Mouse (Mus musculus) olfactory bulb, adult 2 months (tissue): ENCODE measurements around the gene Robo4. TPM values are rescaled to one million over a fixed set of nuclear protein-coding genes. Genes with fewer than 3 reads are reported as not detected.

Experiments used
- H3K27ac ChIP-seq: fragments of 200-500 bp; 2 replicates; pipeline ENCODE4 v1.5.1; 2012; ENCODE audit warnings: low read depth, low read length; ENCODE audit not compliant: insufficient read depth
- H3K4me1 ChIP-seq: fragments of 200-500 bp; 2 replicates; pipeline ENCODE4 v1.6.1; 2012; ENCODE audit warnings: low read length; ENCODE audit not compliant: control insufficient read depth, insufficient read depth
- H3K4me3 ChIP-seq: fragments of 200-500 bp; 2 replicates; pipeline ENCODE4 v1.5.1; 2012; ENCODE audit warnings: mild to moderate bottlenecking, low read depth, low read length, moderate library complexity; ENCODE audit not compliant: insufficient read depth
- CTCF ChIP-seq: fragments of 200-500 bp; IDR thresholded peaks from 2 replicates; pipeline ENCODE4 v1.5.1; 2012; ENCODE audit warnings: low read depth, mild to moderate bottlenecking, low read length, moderate library complexity; ENCODE audit not compliant: insufficient read depth
- POLR2A ChIP-seq: fragments of 200-500 bp; IDR thresholded peaks from 2 replicates; pipeline ENCODE4 v1.6.1; 2012; ENCODE audit warnings: mild to moderate bottlenecking, low read depth, low read length, moderate library complexity; ENCODE audit not compliant: insufficient read depth
- WGBS: fragments of 180-500 bp; shearing (Covaris S2); methylation state at CpG from one replicate; pipeline ENCODE4 v1.1.7; 2018; 5-methylcytosine and 5-hydroxymethylcytosine counted together
- polyA plus RNA-seq: library from polyadenylated mRNA; stranded (reverse); fragments of >200 nt; gene quantifications from 2 replicates; pipeline ENCODE4 v1.2.4, GENCODE M21; 2012; ENCODE audit warnings: low replicate concordance; ENCODE audit not compliant: missing spikeins, insufficient read depth, insufficient read length

Robo4 gene
- polyA plus RNA-seq, 1 experiment = not detected

DNA sequence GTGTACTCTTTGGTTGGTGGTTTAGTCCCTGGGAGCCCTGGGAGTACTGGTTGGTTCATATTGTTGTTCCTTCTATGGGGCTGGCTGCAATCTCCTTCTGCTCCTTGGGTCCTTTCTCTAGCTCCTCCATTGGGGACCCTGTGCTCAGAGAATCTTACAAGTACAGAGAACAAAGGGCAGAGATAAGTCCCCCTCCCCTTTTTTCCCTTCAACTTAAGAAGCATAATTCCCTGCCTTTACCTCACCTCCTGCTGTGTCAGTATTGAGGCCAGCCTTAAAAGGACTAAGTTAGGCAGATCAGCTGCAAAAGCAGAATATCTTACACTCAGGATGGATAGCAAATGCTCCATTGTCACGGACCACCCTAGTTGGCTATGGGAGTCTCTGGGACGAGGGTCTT is 9.6 kb upstream of the Robo4 start:
- no peak for TF ChIP-seq POLR2A
- TF ChIP-seq CTCF = no peak

GRCm38 (mm10) chr9:37393482-37394131 is 8.1 kb upstream of the Robo4 start:
- TF ChIP-seq POLR2A (no peak), CTCF (no peak)

More for the DNA sequence above, 9.6 kb upstream of the Robo4 start:
- H3K4me1 ChIP-seq = no peaks in the 10 kb centered on the region
- no peak overlapping the region for H3K27ac ChIP-seq
- WGBS = 63% methylated on average over 2 of the region's 2 CpGs
- H3K4me3 ChIP-seq = no peak overlapping the region

DNA sequence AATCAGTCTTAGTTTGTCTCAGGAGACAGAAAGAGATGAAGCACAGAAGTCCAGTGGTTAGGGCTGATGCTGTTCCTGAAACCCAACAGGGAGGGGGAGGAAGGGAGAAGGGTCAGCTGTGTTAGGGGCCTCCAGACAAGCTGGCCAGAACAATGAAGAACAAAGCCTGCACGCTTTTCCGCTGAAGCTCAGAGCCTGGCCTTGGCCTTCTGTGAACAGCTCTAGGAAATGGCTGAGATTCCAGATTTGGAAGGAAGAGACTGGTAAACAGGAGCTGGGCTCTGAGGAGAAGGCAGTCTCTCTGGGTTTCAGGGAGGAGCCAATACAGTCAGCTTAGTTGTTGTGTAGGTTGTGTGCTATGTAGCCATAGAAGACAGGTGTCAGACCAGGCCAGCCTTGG is 1.1 kb upstream of the Robo4 start:
- TF ChIP-seq POLR2A = no peak
- no peak for TF ChIP-seq CTCF
- H3K27ac ChIP-seq = no peak overlapping the region
- H3K4me3 ChIP-seq = no peak overlapping the region
- no peaks in the 10 kb centered on the region for H3K4me1 ChIP-seq
- 69% methylated on average over 2 of the region's 2 CpGs for WGBS

More at GRCm38 (mm10) chr9:37393482-37394131, 8.1 kb upstream of the Robo4 start:
- Histone ChIP-seq H3K27ac (no peak overlapping the region), H3K4me3 (no peak overlapping the region), H3K4me1 (no peaks in the 10 kb centered on the region)
- WGBS = 83% methylated on average over 8 of the region's 8 CpGs

DNA sequence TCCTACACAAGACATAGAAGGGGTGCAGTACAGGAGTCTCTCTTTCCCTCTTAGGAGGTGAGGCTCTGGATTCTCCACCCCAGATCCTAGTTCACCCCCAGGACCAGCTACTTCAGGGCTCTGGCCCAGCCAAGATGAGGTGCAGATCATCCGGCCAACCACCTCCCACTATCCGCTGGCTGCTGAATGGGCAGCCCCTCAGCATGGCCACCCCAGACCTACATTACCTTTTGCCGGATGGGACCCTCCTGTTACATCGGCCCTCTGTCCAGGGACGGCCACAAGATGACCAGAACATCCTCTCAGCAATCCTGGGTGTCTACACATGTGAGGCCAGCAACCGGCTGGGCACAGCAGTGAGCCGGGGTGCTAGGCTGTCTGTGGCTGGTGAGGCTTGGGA is 804 bp downstream of the Robo4 start:
- Histone ChIP-seq H3K4me3 (peak overlapping the region; percentile 26), H3K27ac (no peak overlapping the region), H3K4me1 (no peaks in the 10 kb centered on the region)
- TF ChIP-seq POLR2A (no peak), CTCF (no peak)
- 88% methylated on average over 7 of the region's 7 CpGs for WGBS

GRCm38 (mm10) chr9:37403011-37403410 is 1.3 kb downstream of the Robo4 start:
- H3K27ac ChIP-seq = no peak overlapping the region
- no peak overlapping the region for H3K4me3 ChIP-seq
- no peak for TF ChIP-seq POLR2A
- no peak for TF ChIP-seq CTCF
- 93% methylated on average over 7 of the region's 7 CpGs for WGBS
- peaks cover 4% of the 10 kb centered on the region; the same call in 1 of the 2 replicates for H3K4me1 ChIP-seq

- 0% methylated on average over 1 of the region's 1 CpGs for WGBS
- Histone ChIP-seq H3K4me1 (peaks cover 7% of the 10 kb centered on the region; the same call in 1 of the 2 replicates), H3K27ac (no peak overlapping the region), H3K4me3 (no peak overlapping the region)
- TF ChIP-seq CTCF = no peak
- no peak for TF ChIP-seq POLR2A
Observed at GRCm38 (mm10) chr9:37406372-37406771, 4.7 kb downstream of the Robo4 start.

GRCm38 (mm10) chr9:37407850-37408502 is 6.3 kb downstream of the Robo4 start:
- TF ChIP-seq POLR2A (no peak), CTCF (0 out of 2 replicates have a peak, but pooled peaks have one; percentile 27)
- peaks cover 7% of the 10 kb centered on the region; the same call in 1 of the 2 replicates for H3K4me1 ChIP-seq
- WGBS = 13% methylated on average over 19 of the region's 19 CpGs
- H3K27ac ChIP-seq = no peak overlapping the region
- H3K4me3 ChIP-seq = no peak overlapping the region

DNA sequence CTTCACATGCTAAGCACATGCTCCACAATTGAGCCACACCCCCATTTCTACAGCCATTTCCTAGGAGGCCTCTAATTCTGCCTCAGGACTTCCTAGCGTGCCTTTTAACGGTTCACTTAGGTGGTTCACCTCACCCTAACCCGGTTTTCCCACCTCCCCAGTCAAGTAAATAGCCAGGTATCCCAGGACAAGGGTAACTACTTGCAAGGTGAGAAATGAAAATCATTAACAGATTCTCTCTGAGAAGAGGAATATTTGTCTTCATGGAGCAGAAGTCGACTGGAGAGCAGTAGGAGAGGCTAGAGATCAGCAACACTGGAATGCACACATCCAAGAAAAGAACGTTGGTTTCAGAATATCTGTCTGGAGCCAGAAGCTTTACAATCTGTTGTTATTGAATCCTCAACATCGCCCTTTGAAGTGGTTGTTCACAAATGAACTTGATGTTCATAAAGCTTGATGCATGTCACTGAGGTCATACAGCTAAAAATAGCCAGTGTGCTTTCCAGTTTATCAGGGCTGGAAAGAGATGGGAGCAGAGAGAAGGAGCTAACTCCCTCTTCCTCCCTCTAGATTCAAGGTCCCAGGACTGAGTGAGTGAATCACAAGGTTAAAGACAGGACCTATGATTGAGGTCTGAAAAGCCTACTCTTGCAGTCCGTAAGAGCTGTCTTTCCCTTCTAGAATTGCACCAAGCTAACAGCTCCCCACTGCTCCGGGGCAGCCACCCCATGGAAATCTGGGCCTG is 8.2 kb downstream of the Robo4 start:
- WGBS = 84% methylated on average over 8 of the region's 8 CpGs
- TF ChIP-seq CTCF (no peak), POLR2A (no peak)
- Histone ChIP-seq H3K4me3 (no peak overlapping the region), H3K4me1 (peaks cover 7% of the 10 kb centered on the region; the same call in 1 of the 2 replicates), H3K27ac (no peak overlapping the region)

- H3K4me3 ChIP-seq = no peak overlapping the region
- H3K27ac ChIP-seq = no peak overlapping the region
- H3K4me1 ChIP-seq = peaks cover 4% of the 10 kb centered on the region; the same call in 1 of the 2 replicates
- 79% methylated on average over 3 of the region's 3 CpGs for WGBS
- TF ChIP-seq POLR2A (no peak), CTCF (no peak)
Observed at GRCm38 (mm10) chr9:37412989-37413388, 11.3 kb downstream of the Robo4 start.
